Mouse (Mus musculus) forebrain, embryonic 11.5 days (tissue): ENCODE measurements at regions not wholly inside any gene's neighbourhood (a gene's known extent, or its start where the extent isn't known, plus 50 kb on each side); places are given as distances from the start of the nearest gene placed in this dataset.

ENCODE experiments used
- ATAC-seq: fragments of 200-750 bp; cut with Nextera tagmentation; replicated peaks from 2 replicates; pipeline ENCODE4 v1.8.0; 2017; ENCODE audit warnings: moderate TSS enrichment; ENCODE audit not compliant: low FRiP score
- DNase-seq: peaks from one replicate; pipeline ENCODE4 v3.0.0-alpha.2; 2017; ENCODE audit warnings: low spot score
- H3K27ac ChIP-seq: fragments of 300-500 bp; sonication (generic); 2 replicates; pipeline ENCODE4 v1.5.1; 2014; ENCODE audit warnings: low read depth, low read length
- H3K27me3 ChIP-seq: fragments of 300-500 bp; sonication (generic); 2 replicates; pipeline ENCODE4 v1.6.1; 2014; ENCODE audit warnings: mild to moderate bottlenecking, low read length, mixed read lengths; ENCODE audit not compliant: control insufficient read depth, insufficient read depth
- H3K36me3 ChIP-seq: fragments of 300-500 bp; sonication (generic); 2 replicates; pipeline ENCODE4 v1.6.1; 2014; ENCODE audit warnings: mild to moderate bottlenecking, low read length, moderate library complexity, mixed read lengths; ENCODE audit not compliant: control insufficient read depth, insufficient read depth
- H3K4me1 ChIP-seq: fragments of 300-500 bp; sonication (generic); replicated peaks from 2 replicates; pipeline ENCODE4 v1.6.1; 2014; ENCODE audit warnings: low read length, mixed read lengths; ENCODE audit not compliant: control insufficient read depth, insufficient read depth
- H3K4me2 ChIP-seq: fragments of 300-500 bp; sonication (generic); 2 replicates; pipeline ENCODE4 v1.6.1; 2014; ENCODE audit warnings: low read depth, mild to moderate bottlenecking, low read length, moderate library complexity, mixed read lengths; ENCODE audit not compliant: severe bottlenecking
- H3K4me3 ChIP-seq: fragments of 300-500 bp; sonication (generic); 2 replicates; pipeline ENCODE4 v1.5.1; 2014; ENCODE audit warnings: low read depth, low read length
- H3K9ac ChIP-seq: fragments of 300-500 bp; sonication (generic); 2 replicates; pipeline ENCODE4 v1.6.1; 2014; ENCODE audit warnings: low read length
- H3K9me3 ChIP-seq: fragments of 300-500 bp; sonication (generic); 2 replicates; pipeline ENCODE4 v1.6.1; 2016; ENCODE audit warnings: low read length, mixed read lengths; ENCODE audit not compliant: control insufficient read depth
- WGBS: fragments of 180-500 bp; shearing (Covaris S2); extraction: QIAGEN DNeasy Blood & Tissue Kit; methylation state at CpG from one replicate; pipeline ENCODE4 v1.1.7; 2014; 5-methylcytosine and 5-hydroxymethylcytosine counted together
- microRNA counts: library from miRNA; unstranded; fragments of <30 nt; microRNA quantifications from one replicate; lab custom pipeline; 2015
- microRNA-seq: library from miRNA; unstranded; fragments of <30 nt; microRNA quantifications from one replicate; pipeline ENCODE4, GENCODE M21; 2016; ENCODE audit not compliant: insufficient number of aligned reads

GRCm38 (mm10) chr1:137034586-137034985, 74.3 kb upstream of the Nr5a2 start:
- no peaks in the 10 kb centered on the region for H3K9me3 ChIP-seq
- no peaks in the 10 kb centered on the region for H3K36me3 ChIP-seq
- H3K4me1 ChIP-seq = no peaks in the 10 kb centered on the region
- no peak overlapping the region for H3K4me3 ChIP-seq
- 92% methylated on average over 6 of the region's 6 CpGs for WGBS
- DNase-seq = no peak
- H3K27me3 ChIP-seq = no peaks in the 10 kb centered on the region
- no peak overlapping the region for H3K9ac ChIP-seq
- H3K27ac ChIP-seq = no peak overlapping the region
- H3K4me2 ChIP-seq = no peak overlapping the region
- ATAC-seq = no peak

- ATAC-seq = no peak
- no peak overlapping the region for H3K9ac ChIP-seq
- no peak overlapping the region for H3K27ac ChIP-seq
- H3K4me1 ChIP-seq = no peaks in the 10 kb centered on the region
- H3K9me3 ChIP-seq = no peaks in the 10 kb centered on the region
- no peak overlapping the region for H3K4me2 ChIP-seq
- DNase-seq = no peak
- WGBS = 84% methylated on average over 5 of the region's 5 CpGs
- H3K27me3 ChIP-seq = no peaks in the 10 kb centered on the region
- no peaks in the 10 kb centered on the region for H3K36me3 ChIP-seq
- no peak overlapping the region for H3K4me3 ChIP-seq
Measured at GRCm38 (mm10) chr1:137033679-137034078, 73.4 kb upstream of the Nr5a2 start.

- no peak overlapping the region for H3K9ac ChIP-seq
- DNase-seq = no peak
Measured at GRCm38 (mm10) chr1:137023706-137024105, 63.5 kb upstream of the Nr5a2 start.

GRCm38 (mm10) chr1:137020528-137020927, 60.3 kb upstream of the Nr5a2 start:
- no peak overlapping the region for H3K9ac ChIP-seq
- WGBS = 74% methylated on average over 1 of the region's 1 CpGs
- no peaks in the 10 kb centered on the region for H3K9me3 ChIP-seq
- H3K27me3 ChIP-seq = no peaks in the 10 kb centered on the region
- no peak overlapping the region for H3K4me2 ChIP-seq
- H3K27ac ChIP-seq = no peak overlapping the region
- no peak overlapping the region for H3K4me3 ChIP-seq
- no peaks in the 10 kb centered on the region for H3K4me1 ChIP-seq
- DNase-seq (no peak), ATAC-seq (no peak)
- H3K36me3 ChIP-seq = no peaks in the 10 kb centered on the region

More at GRCm38 (mm10) chr1:137023706-137024105, 63.5 kb upstream of the Nr5a2 start:
- 92% methylated on average over 6 of the region's 6 CpGs for WGBS
- Histone ChIP-seq H3K4me2 (no peak overlapping the region), H3K4me3 (no peak overlapping the region), H3K27ac (no peak overlapping the region), H3K4me1 (no peaks in the 10 kb centered on the region), H3K36me3 (no peaks in the 10 kb centered on the region), H3K9me3 (no peaks in the 10 kb centered on the region), H3K27me3 (no peaks in the 10 kb centered on the region)
- ATAC-seq = no peak

GRCm38 (mm10) chr1:137017642-137018041, 57.4 kb upstream of the Nr5a2 start:
- Histone ChIP-seq H3K4me2 (no peak overlapping the region), H3K9me3 (no peaks in the 10 kb centered on the region), H3K4me3 (no peak overlapping the region), H3K36me3 (no peaks in the 10 kb centered on the region), H3K4me1 (no peaks in the 10 kb centered on the region), H3K9ac (no peak overlapping the region), H3K27me3 (no peaks in the 10 kb centered on the region), H3K27ac (no peak overlapping the region)
- DNase-seq (no peak), ATAC-seq (no peak)
- 82% methylated on average over 5 of the region's 5 CpGs for whole genome bisulfite sequencing

GRCm38 (mm10) chr1:137010240-137010926, 50.1 kb upstream of the Nr5a2 start:
- Histone ChIP-seq H3K27ac (no peak overlapping the region), H3K9me3 (no peaks in the 10 kb centered on the region), H3K9ac (no peak overlapping the region), H3K36me3 (no peaks in the 10 kb centered on the region), H3K4me1 (no peaks in the 10 kb centered on the region), H3K27me3 (no peaks in the 10 kb centered on the region), H3K4me3 (no peak overlapping the region), H3K4me2 (no peak overlapping the region)
- DNase-seq (no peak), ATAC-seq (no peak)
- 80% methylated on average over 9 of the region's 9 CpGs for WGBS

MicroRNAs in the stretch of these regions (microRNA counts, 519-probe panel; counts per million panel counts)
- microRNA mmu-miR-181a (lab: Ali Mortazavi, UCI) (6,457 counts per million, percentile 86 among the panel's probes with 10 or more counts), microRNA mmu-miR-181b+mmu-miR-181d (lab: Ali Mortazavi, UCI) (3,369 counts per million, percentile 17 among the panel's probes with 10 or more counts)

Small RNA genes in the stretch of these regions (microRNA-seq; reads per million reads assigned to microRNA genes)
- gene Mir181a-1 = 3,317 reads per million, percentile 82 among the genes with 10 or more reads in this experiment
- gene Mir181b-1 = 50.5 reads per million, percentile 27 among the genes with 10 or more reads in this experiment
